Mouse (Mus musculus) CH12F3 (cell line): ENCODE data around the gene Syn3.
"Not testable (repeated sequence)": the region's sequence is repeated elsewhere in the genome, so short reads cannot be mapped to it uniquely, and the experiment has no call there.

ENCODE experiments used
- in situ Hi-C: fragments of 300-500 bp; cut with MboI; formaldehyde crosslinking; loops from 2 replicates; pipeline ENCODE4 v1.14.3; 2020; ENCODE audit warnings: low sequenced_read_pairs

The Syn3 gene

GRCm38 (mm10) chr10:86498673-86499391 is at the start of gene Syn3:
Gene Syn3 (minus strand): TSS chr10:86498896.
- in situ Hi-C loops, result no loop called here

GRCm38 (mm10) chr10:86526357-86526874 is 27.7 kb upstream of the Syn3 start:
- in situ Hi-C loops, result not testable (repeated sequence)

- in situ Hi-C loops, result no loop called here
Measured at GRCm38 (mm10) chr10:86513801-86514200, 15.1 kb upstream of the Syn3 start.

GRCm38 (mm10) chr10:86510941-86511340 is 12.2 kb upstream of the Syn3 start:
- in situ Hi-C loops, result no loop called here

- in situ Hi-C loops, result no loop called here
Measured at GRCm38 (mm10) chr10:86502063-86502462, 3.4 kb upstream of the Syn3 start.

GRCm38 (mm10) chr10:86498051-86498672 is 534 bp downstream of the Syn3 start:
- in situ Hi-C loops, result no loop called here

GRCm38 (mm10) chr10:86495851-86496250 is 2.8 kb downstream of the Syn3 start:
- in situ Hi-C loops, result no loop called here

- in situ Hi-C loops, result no loop called here
Measured at GRCm38 (mm10) chr10:86493140-86493539, 5.6 kb downstream of the Syn3 start.

- in situ Hi-C loops, result no loop called here
Measured at GRCm38 (mm10) chr10:86492089-86492907, 6.4 kb downstream of the Syn3 start.

GRCm38 (mm10) chr10:86491316-86492088 is 7.2 kb downstream of the Syn3 start:
- in situ Hi-C loops, result no loop called here

- in situ Hi-C loops, result no loop called here
Measured at GRCm38 (mm10) chr10:86488544-86488943, 10.2 kb downstream of the Syn3 start.

GRCm38 (mm10) chr10:86485971-86486370 is 12.7 kb downstream of the Syn3 start:
- in situ Hi-C loops, result no loop called here

- in situ Hi-C loops, result no loop called here
Measured at GRCm38 (mm10) chr10:86483968-86484367, 14.7 kb downstream of the Syn3 start.

GRCm38 (mm10) chr10:86482496-86482895 is 16.2 kb downstream of the Syn3 start:
- in situ Hi-C loops, result no loop called here

- in situ Hi-C loops, result no loop called here
Measured at GRCm38 (mm10) chr10:86480711-86481110, 18.0 kb downstream of the Syn3 start.

- in situ Hi-C loops, result no loop called here
Measured at GRCm38 (mm10) chr10:86479718-86480121, 19.0 kb downstream of the Syn3 start.

GRCm38 (mm10) chr10:86476720-86477119 is 22.0 kb downstream of the Syn3 start:
- in situ Hi-C loops, result no loop called here

GRCm38 (mm10) chr10:86475270-86475669 is 23.4 kb downstream of the Syn3 start:
- in situ Hi-C loops, result no loop called here

GRCm38 (mm10) chr10:86474176-86475154 is 24.2 kb downstream of the Syn3 start:
- in situ Hi-C loops, result no loop called here
